Mouse (Mus musculus) layer of hippocampus, adult 18-20 months (tissue): ENCODE results near the gene Akain1. TPM values are rescaled to one million over a fixed set of nuclear protein-coding genes. Genes with fewer than 3 reads are reported as not detected.

Experiments
- DNase-seq, 2 experiments: peaks; one replicate each; pipeline ENCODE4 v3.0.0; 2022; ENCODE audit warnings: low spot score in 2 of 2
- long read RNA-seq: library from polyadenylated mRNA; stranded (forward); transcript quantifications from one replicate; pipeline ENCODE4 v2.0.0, GENCODE M21; 2021
- total RNA-seq, 2 experiments: library from RNA; stranded (reverse); gene quantifications; 2 replicates each; pipeline ENCODE4 v1.2.3; 2021

The Akain1 gene
- 10 to 100 TPM; 17.5 to 19.7 TPM for total RNA-seq
- long read RNA-seq, transcript Akain1-201 (2 exons, 2,296 nt): major isoform, 24 of 32 reads
- long read RNA-seq, partial matches to known transcripts: 1 of 32 reads
- long read RNA-seq, other reads (novel, unspliced or antisense): 6 of 32 reads

DNA sequence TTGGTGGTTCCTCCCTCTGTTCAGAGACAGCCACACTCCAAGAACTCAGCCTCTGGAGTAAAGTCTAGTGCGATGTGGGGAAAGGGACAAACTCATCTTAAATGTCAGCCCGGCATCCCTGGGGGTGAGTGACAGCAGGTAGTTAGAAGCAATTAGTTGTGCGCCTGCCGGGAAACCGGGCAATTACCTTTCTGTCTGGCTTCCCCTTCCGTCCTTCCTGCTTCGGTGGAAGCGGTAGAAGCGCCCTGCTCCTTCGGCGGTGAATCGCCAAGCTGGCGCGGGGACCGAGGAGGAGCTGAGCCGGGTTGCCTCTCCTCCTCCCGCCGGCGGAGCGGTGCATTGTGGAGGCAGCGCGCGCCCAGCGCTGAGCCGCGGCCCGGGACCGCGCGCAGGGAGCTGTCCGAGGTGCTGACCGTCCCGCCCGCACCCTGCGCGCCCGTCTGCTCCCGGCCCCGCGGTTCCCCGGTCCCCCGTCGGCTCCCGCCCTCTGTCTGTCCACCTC lies at the start of gene Akain1:
Akain1 (plus strand) TSS at position 337 of the 502 bp plus-strand sequence.
- peak; percentile 49 to 60 for DNase-seq

DNA sequence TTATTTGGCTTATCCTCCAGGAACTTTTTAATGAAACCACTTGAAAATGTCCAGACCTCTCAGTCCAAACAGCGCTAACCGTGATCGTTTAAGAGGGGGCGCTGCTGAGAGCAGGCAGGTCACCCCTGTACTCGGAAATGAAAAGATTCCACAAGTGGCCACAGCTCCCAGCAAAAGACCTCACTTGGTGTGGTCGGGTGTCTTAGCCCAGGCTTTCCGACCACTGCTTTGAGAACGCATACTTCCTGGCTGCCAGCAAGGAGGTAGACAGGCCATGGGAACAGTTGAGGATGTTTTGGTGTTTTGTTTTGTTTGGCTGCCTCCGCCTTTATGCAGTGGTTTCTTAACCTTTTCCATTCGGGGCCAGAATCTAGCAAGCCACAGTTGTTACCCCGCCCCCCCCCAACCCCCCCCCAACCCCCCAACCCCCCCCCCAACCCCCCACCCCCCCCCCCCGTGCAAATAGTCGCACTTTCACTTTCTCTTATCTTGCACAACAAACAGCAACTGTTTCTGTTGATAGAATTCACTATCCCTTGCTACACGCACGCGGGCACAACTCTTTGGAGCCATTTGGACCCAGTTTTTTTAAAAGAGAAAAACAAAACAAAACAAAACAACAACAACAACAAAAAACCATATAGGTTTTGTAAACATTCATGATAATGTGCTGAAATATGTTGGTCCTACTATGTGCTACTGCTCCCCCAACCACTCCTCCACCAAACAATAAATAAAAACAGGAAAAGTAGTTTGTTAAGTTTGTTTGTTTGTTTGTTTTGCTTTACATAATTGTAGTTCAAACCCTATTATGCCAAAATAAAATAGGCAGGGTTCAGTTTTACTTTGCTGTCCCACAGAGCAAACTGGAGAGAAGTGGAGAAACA lies 42.7 kb upstream of the Akain1 start:
- no peak for DNase-seq

GRCm38 (mm10) chr17:69397163-69397562 lies 42.0 kb upstream of the Akain1 start:
- no peak for DNase-seq

DNA sequence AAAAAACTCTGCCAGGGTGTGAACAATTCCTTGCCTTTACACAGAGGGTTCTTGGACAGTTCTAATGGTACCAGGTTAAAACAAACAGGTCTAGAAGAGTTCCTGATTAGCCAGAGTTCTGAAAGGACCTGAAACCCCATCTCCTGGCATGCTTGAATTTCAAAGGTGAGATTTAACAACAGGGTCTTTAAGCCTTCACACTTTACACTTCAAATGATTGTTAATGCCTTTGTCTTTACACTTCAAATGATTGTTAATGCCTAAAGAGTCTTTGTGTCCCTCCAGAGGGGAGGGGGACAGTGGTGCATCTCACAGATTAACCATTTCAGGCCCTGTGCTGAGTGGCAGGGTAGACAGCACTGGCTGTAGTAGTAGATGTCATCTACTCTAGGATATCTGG lies 41.0 kb upstream of the Akain1 start:
- no peak for DNase-seq

DNA sequence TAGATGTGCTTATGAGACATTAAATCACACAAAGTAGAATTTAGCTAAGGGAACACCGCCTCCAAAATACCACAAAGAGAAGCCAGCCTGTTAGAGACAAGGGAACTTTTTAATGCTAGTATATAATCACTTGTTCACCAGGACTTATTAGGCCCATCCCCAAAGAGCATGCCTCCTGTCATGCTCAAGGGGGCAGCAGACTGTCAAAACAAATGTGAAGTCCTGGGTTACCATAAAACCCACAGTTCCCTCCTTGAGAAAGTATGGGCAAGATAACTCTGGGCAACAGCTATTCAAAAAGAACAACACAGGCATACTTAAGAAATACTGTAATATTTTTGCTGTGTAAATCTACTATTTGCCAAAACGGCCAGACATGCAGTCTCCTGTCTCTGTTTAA lies 38.0 kb upstream of the Akain1 start:
- DNase-seq: no peak

GRCm38 (mm10) chr17:69416163-69416562 lies 23.0 kb upstream of the Akain1 start:
- no peak for DNase-seq

- DNase-seq: peak; percentile 93 to 96
These were observed 22.0 kb upstream of the Akain1 start for GRCm38 (mm10) chr17:69416920-69417661.

GRCm38 (mm10) chr17:69417724-69418373 lies 21.3 kb upstream of the Akain1 start:
- DNase-seq: no peak

GRCm38 (mm10) chr17:69421592-69421991 lies 17.5 kb upstream of the Akain1 start:
- no peak for DNase-seq

DNA sequence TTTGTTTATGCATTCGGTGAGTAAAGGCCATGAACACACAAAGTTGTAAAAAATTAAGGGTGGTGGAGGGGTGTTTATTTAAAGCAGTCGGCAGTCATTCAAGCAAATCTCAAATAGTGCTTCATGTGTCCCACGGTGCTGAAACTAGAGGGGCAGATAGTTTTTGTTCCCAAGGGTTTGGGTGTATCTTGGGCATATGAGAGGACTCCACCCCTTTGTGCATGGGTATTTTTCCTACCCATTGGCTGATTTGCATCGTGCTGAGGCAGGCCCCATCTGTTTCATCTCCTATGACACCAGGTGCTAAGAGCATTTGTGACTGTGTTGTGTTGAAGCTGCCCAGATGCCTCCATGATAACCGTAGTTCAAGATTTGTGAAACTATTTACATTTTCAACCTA lies 1.3 kb upstream of the Akain1 start:
- peak in 1 of 2 experiments; percentile 41 for DNase-seq

DNA sequence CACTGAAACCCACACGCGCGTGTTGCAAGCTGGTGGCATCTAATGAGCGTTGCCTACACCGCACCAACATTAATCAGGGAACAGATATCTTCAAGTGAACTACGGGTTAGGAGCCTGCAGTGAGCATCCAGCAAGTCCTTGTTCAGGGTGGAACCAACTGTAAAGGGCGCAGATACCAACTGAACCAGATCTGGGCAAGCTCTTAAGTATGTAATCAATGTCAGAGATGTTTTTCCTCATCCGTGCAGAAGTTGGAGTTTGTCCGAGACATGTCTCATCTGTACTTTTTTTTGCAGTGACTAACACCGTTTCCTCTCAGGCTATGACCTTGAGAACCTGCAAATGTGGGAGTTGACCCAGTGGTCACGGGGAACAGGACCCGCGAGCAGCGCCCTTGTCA lies 640 bp upstream of the Akain1 start:
- no peak for DNase-seq

- peak; percentile 22 to 53 for DNase-seq
These were observed 700 bp downstream of the Akain1 start for GRCm38 (mm10) chr17:69439571-69440480.

DNA sequence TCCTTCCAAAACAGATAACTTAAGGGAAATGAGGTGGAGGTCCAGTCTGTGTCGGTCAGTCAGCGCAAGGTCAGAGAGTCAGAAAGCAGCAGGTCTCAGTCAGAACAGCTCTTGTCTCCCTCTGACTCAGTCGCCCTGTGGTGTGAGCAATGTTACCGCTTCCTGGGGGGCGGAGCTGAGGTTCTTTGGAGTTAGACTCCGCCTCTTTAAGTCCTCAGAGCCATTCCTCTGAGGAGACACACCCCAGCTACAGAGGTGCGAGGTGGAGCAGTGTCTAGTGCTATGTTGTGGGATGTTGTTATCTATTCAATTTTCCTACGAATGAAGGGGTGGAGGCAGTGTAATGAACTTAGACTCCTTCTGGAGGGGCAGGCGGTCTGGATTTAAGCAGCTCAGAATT lies 1.9 kb downstream of the Akain1 start:
- no peak for DNase-seq

- no peak for DNase-seq
These were observed 9.6 kb downstream of the Akain1 start for GRCm38 (mm10) chr17:69448679-69449078.

GRCm38 (mm10) chr17:69461680-69462079 lies 22.6 kb downstream of the Akain1 start:
- no peak for DNase-seq

- peak in 1 of 2 experiments; percentile 52 for DNase-seq
These were observed 23.9 kb downstream of the Akain1 start for GRCm38 (mm10) chr17:69463037-69463436.

- no peak for DNase-seq
These were observed 32.0 kb downstream of the Akain1 start for GRCm38 (mm10) chr17:69471171-69471570.

- DNase-seq: no peak
These were observed 33.3 kb downstream of the Akain1 start for GRCm38 (mm10) chr17:69472401-69472800.

GRCm38 (mm10) chr17:69474084-69474483 lies 35.0 kb downstream of the Akain1 start:
- DNase-seq: no peak

DNA sequence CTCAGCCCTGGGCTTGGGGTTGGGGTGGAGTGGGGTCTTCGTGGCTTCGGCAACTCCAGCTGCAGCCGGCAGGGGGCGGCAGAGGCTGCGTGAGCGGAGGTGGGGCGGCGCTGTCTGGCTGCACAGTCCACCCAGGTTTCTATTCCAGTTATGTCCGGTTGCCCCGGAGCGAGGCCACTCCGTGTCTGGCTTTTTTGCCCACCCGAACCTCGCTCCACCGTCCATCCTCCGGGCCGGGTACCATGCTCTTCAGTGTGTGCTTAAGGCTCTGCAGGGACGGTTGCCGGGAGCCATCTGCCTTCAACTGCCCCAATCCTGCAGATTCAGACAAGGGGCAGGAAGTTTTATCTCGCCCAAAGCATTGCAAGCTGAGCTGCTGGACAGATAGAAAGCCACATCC lies 36.3 kb downstream of the Akain1 start:
- peak in 1 of 2 experiments; percentile 55 for DNase-seq
